Comparison of ENCODE assay signal across 46 mouse cellular contexts in genomic region chr8:105969367-105969766, GRCm38 (mm10). TPM values are rescaled to one million over a fixed set of nuclear protein-coding genes. Genes with fewer than 3 reads are reported as not detected.
"Had no signal": no experiment of that assay in that cellular context is flagged by ENCODE, and none has a peak within 500 bp of the region (broad histone marks: within the 10 kb centered on the region; RNA-seq: fewer than 3 reads in every experiment).

No protein-coding gene starts in this region.

- DNase-seq: left cerebral cortex, postnatal 4 days; liver; liver, embryonic 13.5 days; liver, postnatal 0 days; lung, adult 18-20 months; lung, adult 2 months; lung, embryonic 14.5 days; lung, postnatal 10 days; lung, postnatal 14 days; lung, postnatal 36 days; lung, postnatal 4 days; midbrain, embryonic 14.5 days had no signal

- H3K4me2 ChIP-seq: limb, embryonic 12.5 days; limb, embryonic 13.5 days; limb, embryonic 15.5 days; liver, embryonic 11.5 days; liver, embryonic 12.5 days; liver, embryonic 13.5 days; liver, embryonic 15.5 days; lung, embryonic 14.5 days; lung, embryonic 15.5 days; midbrain, embryonic 11.5 days; midbrain, embryonic 12.5 days; midbrain, embryonic 13.5 days; midbrain, embryonic 15.5 days; neural tube, embryonic 12.5 days had no signal

- H3K4me3 ChIP-seq: limb, embryonic 10.5 days; limb, embryonic 12.5 days; limb, embryonic 13.5 days; limb, embryonic 15.5 days; liver, embryonic 12.5 days; liver, embryonic 13.5 days; liver, embryonic 15.5 days; lung, embryonic 15.5 days; megakaryocyte, embryonic 14.5 days; midbrain, embryonic 10.5 days; midbrain, embryonic 12.5 days; midbrain, embryonic 13.5 days; midbrain, embryonic 15.5 days; myocyte; neural tube, embryonic 12.5 days had no signal

- H3K9me3 ChIP-seq: limb, embryonic 10.5 days; limb, embryonic 12.5 days; limb, embryonic 13.5 days; limb, embryonic 15.5 days; liver, embryonic 12.5 days; liver, embryonic 13.5 days; liver, embryonic 15.5 days; lung, embryonic 15.5 days; megakaryocyte, embryonic 14.5 days; midbrain, embryonic 10.5 days; midbrain, embryonic 12.5 days; midbrain, embryonic 13.5 days; midbrain, embryonic 15.5 days; neural tube, embryonic 12.5 days had no signal

- H3K27me3 ChIP-seq: limb, embryonic 12.5 days; limb, embryonic 13.5 days; limb, embryonic 15.5 days; liver, embryonic 13.5 days; liver, embryonic 15.5 days; lung, embryonic 15.5 days had no signal

- H3K9ac ChIP-seq: limb, embryonic 12.5 days; limb, embryonic 13.5 days; limb, embryonic 15.5 days; liver, embryonic 12.5 days; liver, embryonic 13.5 days; liver, embryonic 14.5 days; liver, embryonic 15.5 days; liver, postnatal 0 days; lung, embryonic 14.5 days; lung, embryonic 15.5 days; midbrain, embryonic 12.5 days; midbrain, embryonic 13.5 days; midbrain, embryonic 15.5 days; neural tube, embryonic 12.5 days had no signal

- H3K36me3 ChIP-seq: limb, embryonic 10.5 days; limb, embryonic 12.5 days; limb, embryonic 13.5 days; limb, embryonic 15.5 days; liver, embryonic 12.5 days; liver, embryonic 13.5 days; liver, embryonic 15.5 days; lung, embryonic 15.5 days; midbrain, embryonic 10.5 days; midbrain, embryonic 12.5 days; midbrain, embryonic 13.5 days; midbrain, embryonic 15.5 days; neural tube, embryonic 12.5 days had no signal

- H3K27ac ChIP-seq: limb, embryonic 10.5 days; limb, embryonic 12.5 days; limb, embryonic 13.5 days; limb, embryonic 15.5 days; liver, embryonic 12.5 days; liver, embryonic 13.5 days; liver, embryonic 14.5 days; liver, embryonic 15.5 days; lung, embryonic 15.5 days; macrophage; midbrain, embryonic 10.5 days; midbrain, embryonic 12.5 days; midbrain, embryonic 13.5 days; midbrain, embryonic 15.5 days; neural tube, embryonic 12.5 days had no signal

- ATAC-seq: liver, embryonic 12.5 days; liver, postnatal 0 days; lung, postnatal 0 days; midbrain, embryonic 13.5 days; midbrain, embryonic 15.5 days; midbrain, embryonic 16.5 days had no signal

RNA-seq across cellular contexts. Expression of gene Dpep3, which starts 9.9 kb away (rescaled TPM):
- total RNA-seq: left cerebral cortex, postnatal 10 days; left cerebral cortex, postnatal 14 days; left cerebral cortex, postnatal 25 days; left cerebral cortex, postnatal 36 days; left cerebral cortex, postnatal 4 days; liver, adult 2 months; megakaryocyte progenitor cell, adult 5-6 weeks; megakaryocyte, adult 5-6 weeks; megakaryocyte-erythroid progenitor cell, adult 5-6 weeks; midbrain, postnatal 0 days had no signal
- polyA plus RNA-seq: limb, embryonic 10.5 days; limb, embryonic 11.5 days; limb, embryonic 12.5 days; limb, embryonic 13.5 days; limb, embryonic 15.5 days; liver, adult 2 months; liver, embryonic 11.5 days; liver, embryonic 12.5 days; liver, embryonic 13.5 days; liver, embryonic 14.5 days; liver, embryonic 15.5 days; liver, embryonic 16.5 days; liver, postnatal 0 days; lung, embryonic 14.5 days; lung, embryonic 15.5 days; lung, embryonic 16.5 days; lung, postnatal 0 days; midbrain, embryonic 10.5 days; midbrain, embryonic 11.5 days; midbrain, embryonic 12.5 days; midbrain, embryonic 13.5 days; midbrain, embryonic 14.5 days; midbrain, embryonic 15.5 days; midbrain, embryonic 16.5 days; midbrain, postnatal 0 days; myocyte; neural tube, embryonic 11.5 days; neural tube, embryonic 12.5 days had no signal

RNA-seq across cellular contexts. Expression of gene Lcat, which starts 26.2 kb away (rescaled TPM):
- total RNA-seq: megakaryocyte, adult 5-6 weeks; monocyte, adult 5-6 weeks had no signal
